Mouse (Mus musculus) CH12.LX (cell line): ENCODE measurements at regions not wholly inside any gene's neighbourhood (a gene's known extent, or its start where the extent isn't known, plus 50 kb on each side); places are given as distances from the start of the nearest gene placed in this dataset.

Experiments used
- DNase-seq: peaks from one replicate; pipeline ENCODE4 v3.0.0-alpha.2; 2013; ENCODE audit errors: extremely low read depth
- H3K27ac ChIP-seq: 2 replicates; pipeline ENCODE4 v1.5.1; 2012; ENCODE audit warnings: low read depth, mild to moderate bottlenecking, control low read depth, moderate library complexity; ENCODE audit not compliant: insufficient read depth
- H3K27me3 ChIP-seq: replicated peaks from 2 replicates; pipeline ENCODE3; 2012; ENCODE audit warnings: inconsistent platforms
- H3K36me3 ChIP-seq, 2 experiments: replicated peaks in 1 of 2; 2 replicates each; pipeline versions ENCODE3 to v1.6.1; 2012; ENCODE audit warnings: inconsistent platforms in 1 of 2, low read length in 1 of 2, mild to moderate bottlenecking in 1 of 2, mixed read lengths in 1 of 2, moderate library complexity in 1 of 2; ENCODE audit not compliant: control insufficient read depth in 1 of 2, insufficient read depth in 1 of 2
- H3K4me1 ChIP-seq, 2 experiments: 2 replicates each; pipeline ENCODE4 v1.6.1; 2012; ENCODE audit warnings: inconsistent platforms in 1 of 2, moderate library complexity in 1 of 2; ENCODE audit not compliant: insufficient read depth in 2 of 2, control insufficient read depth in 1 of 2
- H3K4me2 ChIP-seq: 2 replicates; pipeline ENCODE4 v1.6.1; 2012; ENCODE audit warnings: low read depth, mild to moderate bottlenecking, control low read depth; ENCODE audit not compliant: poor library complexity, insufficient read depth, severe bottlenecking
- H3K4me3 ChIP-seq, 3 experiments: fragments of 150-350 bp in 1 of 3; sonication (generic) in 1 of 3; replicated peaks in 1 of 3; 2 replicates each; pipeline versions ENCODE3 to v1.5.1; 2011 to 2012; ENCODE audit warnings: low read depth in 2 of 3, low read length in 2 of 3, mild to moderate bottlenecking in 2 of 3, moderate library complexity in 2 of 3, control low read depth in 1 of 3, improper control_type of control experiment in 1 of 3, inconsistent platforms in 1 of 3, mixed read lengths in 1 of 3; ENCODE audit not compliant: poor library complexity in 1 of 3
- H3K79me2 ChIP-seq: replicated peaks from 2 replicates; pipeline ENCODE4 v1.6.1; 2012; ENCODE audit warnings: mild to moderate bottlenecking, moderate library complexity; ENCODE audit not compliant: control insufficient read depth, poor library complexity, insufficient read depth, severe bottlenecking; ENCODE audit errors: extremely low read depth
- H3K9ac ChIP-seq: 2 replicates; pipeline ENCODE4 v1.6.1; 2012; ENCODE audit warnings: low read depth, mild to moderate bottlenecking, control low read depth, moderate library complexity; ENCODE audit not compliant: insufficient read depth
- H3K9me3 ChIP-seq: replicated peaks from 2 replicates; pipeline ENCODE3; 2012; ENCODE audit warnings: low read length, inconsistent platforms, mixed read lengths
- CHD1 ChIP-seq: IDR thresholded peaks from 2 replicates; pipeline ENCODE4 v1.6.1; 2012; ENCODE audit warnings: low read depth, low read length, improper control_type of control experiment, inconsistent platforms
- CTCF ChIP-seq, 2 experiments: IDR thresholded peaks in 1 of 2; conservative IDR thresholded peaks in 1 of 2; 2 replicates each; pipeline ENCODE4 v1.5.1; 2011 to 2012; ENCODE audit warnings: low read depth in 2 of 2, low read length in 2 of 2, improper control_type of control experiment in 1 of 2, inconsistent platforms in 1 of 2, mild to moderate bottlenecking in 1 of 2, moderate library complexity in 1 of 2
- E2F4 ChIP-seq: IDR thresholded peaks from 2 replicates; pipeline ENCODE4 v1.6.1; 2011; ENCODE audit warnings: low read depth, low read length, improper control_type of control experiment; ENCODE audit not compliant: insufficient replicate concordance
- EP300 ChIP-seq: IDR thresholded peaks from 2 replicates; pipeline ENCODE4 v1.6.1; 2011; ENCODE audit warnings: low read length, improper control_type of control experiment
- ETS1 ChIP-seq: conservative IDR thresholded peaks from 2 replicates; pipeline ENCODE4 v1.6.1; 2012; ENCODE audit warnings: low read depth, mild to moderate bottlenecking, inconsistent platforms, low read length, improper control_type of control experiment, moderate library complexity
- GABPA ChIP-seq: IDR thresholded peaks from 2 replicates; pipeline ENCODE4 v1.6.1; 2012; ENCODE audit warnings: low read depth, low read length, improper control_type of control experiment, inconsistent platforms; ENCODE audit not compliant: insufficient replicate concordance
- HCFC1 ChIP-seq: IDR thresholded peaks from 2 replicates; pipeline ENCODE4 v1.6.1; 2012; ENCODE audit warnings: low read depth, mild to moderate bottlenecking, inconsistent platforms, low read length, improper control_type of control experiment
- IRF4 ChIP-seq: IDR thresholded peaks from 2 replicates; pipeline ENCODE4 v1.6.1; 2014; ENCODE audit warnings: low read depth, mild to moderate bottlenecking, inconsistent platforms, low read length, improper control_type of control experiment
- JUN ChIP-seq: IDR thresholded peaks from 2 replicates; pipeline ENCODE4 v1.6.1; 2011; ENCODE audit warnings: low read depth, mild to moderate bottlenecking, low read length, improper control_type of control experiment, moderate library complexity; ENCODE audit not compliant: insufficient read depth
- JUND ChIP-seq: conservative IDR thresholded peaks from 2 replicates; pipeline ENCODE4 v1.6.1; 2011; ENCODE audit warnings: low read depth, low read length, improper control_type of control experiment
- KAT2A ChIP-seq: IDR thresholded peaks from 2 replicates; pipeline ENCODE4 v1.6.1; 2012; ENCODE audit warnings: low read length, improper control_type of control experiment, inconsistent platforms; ENCODE audit not compliant: insufficient replicate concordance
- MAX ChIP-seq: IDR thresholded peaks from 2 replicates; pipeline ENCODE4 v1.6.1; 2011; ENCODE audit warnings: low read length, improper control_type of control experiment
- MEF2A ChIP-seq: IDR thresholded peaks from 2 replicates; pipeline ENCODE4 v1.6.1; 2014; ENCODE audit warnings: low read depth, mild to moderate bottlenecking, inconsistent platforms, low read length, improper control_type of control experiment, borderline replicate concordance
- MYC ChIP-seq: IDR thresholded peaks from 2 replicates; pipeline ENCODE4 v1.6.1; 2011; ENCODE audit warnings: low read depth, mild to moderate bottlenecking, improper control_type of control experiment, low read length
- NELFE ChIP-seq: IDR thresholded peaks from 2 replicates; pipeline ENCODE4 v1.6.1; 2011; ENCODE audit warnings: low read depth, low read length, improper control_type of control experiment
- NRF1 ChIP-seq: IDR thresholded peaks from 2 replicates; pipeline ENCODE4 v1.6.1; 2014; ENCODE audit warnings: low read depth, mild to moderate bottlenecking, inconsistent platforms, low read length, improper control_type of control experiment, moderate library complexity
- POLR2A ChIP-seq: IDR thresholded peaks from 2 replicates; pipeline ENCODE4 v1.6.1; 2011; ENCODE audit warnings: low read depth, mild to moderate bottlenecking, improper control_type of control experiment, low read length
- RAD21 ChIP-seq: IDR thresholded peaks from 2 replicates; pipeline ENCODE4 v1.6.1; 2011; ENCODE audit warnings: low read depth, mild to moderate bottlenecking, low read length, improper control_type of control experiment, moderate library complexity
- SIN3A ChIP-seq: IDR thresholded peaks from 2 replicates; pipeline ENCODE4 v1.6.1; 2012; ENCODE audit warnings: low read length, improper control_type of control experiment, inconsistent platforms
- TBP ChIP-seq: conservative IDR thresholded peaks from 2 replicates; pipeline ENCODE4 v1.6.1; 2011; ENCODE audit warnings: low read depth, low read length, improper control_type of control experiment
- TCF12 ChIP-seq: IDR thresholded peaks from 2 replicates; pipeline ENCODE4 v1.6.1; 2014; ENCODE audit warnings: low read depth, mild to moderate bottlenecking, inconsistent platforms, low read length, improper control_type of control experiment
- USF1 ChIP-seq: IDR thresholded peaks from 2 replicates; pipeline ENCODE4 v1.6.1; 2014; ENCODE audit warnings: low read depth, mild to moderate bottlenecking, inconsistent platforms, low read length, improper control_type of control experiment
- USF2 ChIP-seq: conservative IDR thresholded peaks from 2 replicates; pipeline ENCODE4 v1.6.1; 2011; ENCODE audit warnings: low read depth, low read length, improper control_type of control experiment
- ZC3H11A ChIP-seq: IDR thresholded peaks from 2 replicates; pipeline ENCODE4 v1.6.1; 2012; ENCODE audit warnings: low read depth, mild to moderate bottlenecking, inconsistent platforms, low read length, improper control_type of control experiment
- ZMIZ1 ChIP-seq: IDR thresholded peaks from 2 replicates; pipeline ENCODE4 v1.6.1; 2012; ENCODE audit warnings: low read depth, mild to moderate bottlenecking, inconsistent platforms, low read length, improper control_type of control experiment
- dilution Hi-C: fragments of 300-500 bp; cut with MboI; formaldehyde crosslinking; loops from 2 replicates; pipeline ENCODE4 v1.14.3; 2020; ENCODE audit warnings: low sequenced_read_pairs; ENCODE audit not compliant: extremely low pct_unique_long_range_greater_than_20kb, extremely low pct_ligation_motif_present
- in situ Hi-C: fragments of 300-500 bp; cut with MboI; formaldehyde crosslinking; loops from 3 replicates; pipeline ENCODE4 v1.14.3; 2019; ENCODE audit warnings: low sequenced_read_pairs, low pct_ligation_motif_present, low pct_unique_long_range_greater_than_20kb, mixed read lengths

DNA sequence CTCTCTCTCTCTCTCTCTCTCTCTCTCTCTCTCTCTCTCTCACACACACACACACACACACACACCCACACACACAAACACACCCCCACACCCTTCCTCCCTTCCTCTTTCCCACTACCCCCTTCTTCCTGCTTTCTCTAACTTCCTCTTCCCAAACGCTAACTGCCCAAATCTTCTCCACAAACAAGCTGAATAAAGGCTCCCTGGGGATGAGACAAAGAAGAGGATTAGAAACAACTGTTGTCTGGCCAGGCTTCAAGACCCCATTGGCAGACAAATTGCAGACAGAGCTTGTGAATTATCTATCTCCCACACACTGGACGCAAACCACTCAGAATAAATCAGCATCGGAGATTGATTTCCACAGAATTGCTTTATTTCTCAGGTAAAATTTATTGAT lies 603.4 kb upstream of the Tle4 start:
- Histone ChIP-seq H3K27ac (no peak overlapping the region), H3K4me3 (no peak overlapping the region), H3K4me1 (peaks cover 0 to 5% of the 10 kb centered on the region in 2 experiments; a peak in 1 of 4 replicates), H3K9me3 (no peaks in the 10 kb centered on the region), H3K4me2 (no peak overlapping the region), H3K36me3 (no peaks in the 10 kb centered on the region), H3K79me2 (no peaks in the 10 kb centered on the region), H3K27me3 (no peaks in the 10 kb centered on the region), H3K9ac (no peak overlapping the region)
- TF ChIP-seq USF1 = no peak
- no peak for TF ChIP-seq IRF4
- no peak for TF ChIP-seq JUN
- no peak for TF ChIP-seq MYC
- TF ChIP-seq SIN3A = no peak
- TF ChIP-seq NRF1 = no peak
- TF ChIP-seq ZMIZ1 = no peak
- TF ChIP-seq MAX = no peak
- TF ChIP-seq JUND = no peak
- TF ChIP-seq TCF12 = no peak
- TF ChIP-seq GABPA = no peak
- TF ChIP-seq CHD1 = no peak
- TF ChIP-seq ZC3H11A = no peak
- no peak for TF ChIP-seq KAT2A
- TF ChIP-seq EP300 = no peak
- no peak for TF ChIP-seq E2F4
- TF ChIP-seq NELFE = no peak
- TF ChIP-seq TBP = no peak
- dilution Hi-C loops (no loop called here), in situ Hi-C loops (no loop called here)
- DNase-seq = no peak

DNA sequence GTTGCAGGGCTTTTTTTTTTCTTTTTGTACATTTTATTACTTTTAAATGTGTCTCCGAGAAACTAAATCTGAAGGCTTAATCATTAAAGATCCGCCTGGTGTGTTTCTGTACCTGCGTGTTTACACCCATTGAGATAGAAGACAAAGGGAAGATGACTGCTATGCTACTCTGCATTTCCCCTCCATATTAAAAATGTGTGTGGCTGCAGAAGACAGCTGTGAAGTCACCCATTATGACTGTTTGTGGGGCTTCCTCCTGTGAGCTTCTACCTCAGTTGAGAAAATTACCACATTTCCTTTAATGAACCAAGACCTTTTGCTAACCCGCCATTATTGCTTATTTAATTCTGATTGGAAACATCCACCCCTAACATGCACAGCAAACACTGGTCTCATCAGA lies 602.9 kb upstream of the Tle4 start:
- TF ChIP-seq TBP (no peak), USF1 (no peak), POLR2A (no peak), NRF1 (no peak), JUN (no peak), ZC3H11A (no peak), HCFC1 (no peak), IRF4 (no peak), TCF12 (no peak), ETS1 (no peak), CTCF (conservative IDR thresholded peaks at IDR 0.05 in 1 of 2, IDR thresholded peaks at IDR 0.05 in 1 of 2; ENCODE audit: low read depth in 2 of 2, low read length in 2 of 2) (no peak), GABPA (no peak), MEF2A (no peak), USF2 (no peak), RAD21 (no peak), E2F4 (no peak)
- Histone ChIP-seq H3K9me3 (no peaks in the 10 kb centered on the region), H3K27ac (no peak overlapping the region), H3K9ac (no peak overlapping the region), H3K4me2 (no peak overlapping the region), H3K36me3 (no peaks in the 10 kb centered on the region), H3K4me1 (peaks cover 0 to 5% of the 10 kb centered on the region in 2 experiments; a peak in 1 of 4 replicates), H3K27me3 (no peaks in the 10 kb centered on the region), H3K4me3 (no peak overlapping the region), H3K79me2 (no peaks in the 10 kb centered on the region)
- in situ Hi-C loops = no loop called here
- dilution Hi-C loops = no loop called here
- no peak for DNase-seq
